Mouse (Mus musculus): ENCODE results near the gene Epha1.

DNA sequence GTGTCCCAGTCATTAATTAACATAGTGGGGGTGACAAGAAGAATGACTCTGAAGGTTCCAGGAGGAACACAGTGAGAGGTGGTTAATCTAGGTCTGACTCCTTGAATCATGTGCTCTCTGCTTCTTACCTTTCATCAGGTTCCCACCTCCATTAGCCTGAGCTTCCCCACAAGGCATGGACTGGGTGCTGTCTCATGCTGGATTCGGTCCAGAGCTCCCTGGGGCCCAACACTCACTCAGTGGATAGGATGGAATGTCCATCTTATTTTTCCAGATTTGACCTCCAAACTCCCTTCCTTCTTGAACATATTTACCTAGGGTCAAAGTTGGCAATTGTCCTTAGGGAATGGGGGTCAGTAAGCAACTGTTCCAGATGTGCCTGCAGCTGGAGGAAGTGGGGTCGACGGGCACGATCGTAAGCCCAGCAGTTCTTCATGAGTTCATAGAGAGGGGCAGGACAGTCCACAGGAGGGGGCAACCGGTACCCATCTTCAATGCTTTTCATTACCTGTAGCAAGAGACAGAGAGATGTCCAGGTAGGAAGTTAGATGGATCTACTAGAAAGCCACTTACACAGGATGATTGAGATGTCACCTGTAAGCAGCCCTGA, 12.7 kb downstream of the Epha1 start:
- TF ChIP-seq POLR2A (IDR thresholded peaks at IDR 0.05; ENCODE audit: low read depth, low read length), result no peak
- no peak for TF ChIP-seq CTCF (IDR thresholded peaks at IDR 0.05; ENCODE audit: extremely low read depth, insufficient read length, insufficient replicate concordance, low read depth, low read length)
